Mouse (Mus musculus) T-helper 17 cell (primary cell): ENCODE results near the gene Erf.

ENCODE experiments used
- in situ Hi-C, 2 experiments: fragments of 300-600 bp; cut with MboI, MseI; formaldehyde crosslinking; loops; 1 replicate in 1 of 2; 2 replicates in 1 of 2; pipeline ENCODE4 v1.15.1; 2025; ENCODE audit warnings: high pct_unique_total_duplicates in 2 of 2

Erf gene

GRCm38 (mm10) chr7:25250141-25250972, at the start of gene Erf:
TSS of gene Erf (minus strand) at chr7:25250761.
- in situ Hi-C loops, result loop anchor here in 1 of 2 experiments (25.0 kb wide), 1 partner anchor 1987 kb away; the partner anchor contains the start of genes Coq8b and Itpkc

GRCm38 (mm10) chr7:25297454-25298325, 47.1 kb upstream of the Erf start, which contains the start of gene Pafah1b3:
TSS of gene Pafah1b3 (minus strand) at chr7:25297986.
- in situ Hi-C loops, result no loop called here

- in situ Hi-C loops, result no loop called here
Measured at GRCm38 (mm10) chr7:25296945-25297453, 46.4 kb upstream of the Erf start.

GRCm38 (mm10) chr7:25294960-25295722, 44.6 kb upstream of the Erf start:
- in situ Hi-C loops, result no loop called here

GRCm38 (mm10) chr7:25294495-25294894, 43.9 kb upstream of the Erf start:
- in situ Hi-C loops, result no loop called here

- in situ Hi-C loops, result no loop called here
Measured at GRCm38 (mm10) chr7:25293191-25293739, 42.7 kb upstream of the Erf start.

- in situ Hi-C loops, result no loop called here
Measured at GRCm38 (mm10) chr7:25292107-25292506, 41.5 kb upstream of the Erf start.

- in situ Hi-C loops, result no loop called here
Measured at GRCm38 (mm10) chr7:25290911-25291310, 40.4 kb upstream of the Erf start.

GRCm38 (mm10) chr7:25290463-25290862, 39.9 kb upstream of the Erf start:
- in situ Hi-C loops, result no loop called here

GRCm38 (mm10) chr7:25289925-25290324, 39.4 kb upstream of the Erf start:
- in situ Hi-C loops, result loop anchor here in 1 of 2 experiments (10.0 kb wide), 1 partner anchor 65 kb away; the partner anchor contains the start of genes Dedd2 and Zfp526

- in situ Hi-C loops, result loop anchor here in 1 of 2 experiments (10.0 kb wide), 1 partner anchor 64 kb away; the partner anchor contains the start of genes Dedd2 and Zfp526
Measured at GRCm38 (mm10) chr7:25288721-25289120, 38.2 kb upstream of the Erf start.

- in situ Hi-C loops, result loop anchor here in 1 of 2 experiments (10.0 kb wide), 1 partner anchor 63 kb away; the partner anchor contains the start of genes Dedd2 and Zfp526
Measured at GRCm38 (mm10) chr7:25288011-25288410, 37.5 kb upstream of the Erf start.

- in situ Hi-C loops, result loop anchor here in 1 of 2 experiments (10.0 kb wide), 1 partner anchor 62 kb away; the partner anchor contains the start of genes Dedd2 and Zfp526
Measured at GRCm38 (mm10) chr7:25286989-25287388, 36.4 kb upstream of the Erf start.

- in situ Hi-C loops, result loop anchor here in 1 of 2 experiments (10.0 kb wide), 1 partner anchor 61 kb away; the partner anchor contains the start of genes Dedd2 and Zfp526
Measured at GRCm38 (mm10) chr7:25285511-25286238, 35.1 kb upstream of the Erf start.

GRCm38 (mm10) chr7:25284766-25285165, 34.2 kb upstream of the Erf start:
- in situ Hi-C loops, result loop anchor here in 1 of 2 experiments (10.0 kb wide), 1 partner anchor 60 kb away; the partner anchor contains the start of genes Dedd2 and Zfp526

GRCm38 (mm10) chr7:25284171-25284570, 33.6 kb upstream of the Erf start:
- in situ Hi-C loops, result loop anchor here in 1 of 2 experiments (10.0 kb wide), 1 partner anchor 59 kb away; the partner anchor contains the start of genes Dedd2 and Zfp526

- in situ Hi-C loops, result loop anchor here in 1 of 2 experiments (10.0 kb wide), 1 partner anchor 59 kb away; the partner anchor contains the start of genes Dedd2 and Zfp526
Measured at GRCm38 (mm10) chr7:25283637-25284036, 33.1 kb upstream of the Erf start.

- in situ Hi-C loops, result loop anchor here in 1 of 2 experiments (10.0 kb wide), 1 partner anchor 58 kb away; the partner anchor contains the start of genes Dedd2 and Zfp526
Measured at GRCm38 (mm10) chr7:25282731-25283211, 32.2 kb upstream of the Erf start.
